Mouse (Mus musculus) liver, embryonic 13.5 days (tissue): ENCODE measurements around the gene Nek8. TPM values are rescaled to one million over a fixed set of nuclear protein-coding genes. Genes with fewer than 3 reads are reported as not detected.

Source experiments
- ATAC-seq: fragments of 200-750 bp; cut with Nextera tagmentation; 2 replicates; pipeline ENCODE4 v1.8.0; 2017; ENCODE audit warnings: low read depth, mild to moderate bottlenecking, moderate number of reproducible peaks, moderate library complexity
- DNase-seq: peaks from one replicate; pipeline ENCODE4 v3.0.0; 2022
- H3K27ac ChIP-seq: fragments of 300-500 bp; sonication (generic); 2 replicates; pipeline ENCODE4 v1.5.1; 2015; ENCODE audit warnings: moderate library complexity, mild to moderate bottlenecking, inconsistent platforms
- H3K27me3 ChIP-seq: fragments of 300-500 bp; sonication (generic); 2 replicates; pipeline ENCODE4 v1.6.1; 2015; ENCODE audit warnings: mild to moderate bottlenecking, inconsistent platforms
- H3K36me3 ChIP-seq: fragments of 300-500 bp; sonication (generic); 2 replicates; pipeline ENCODE4 v1.6.1; 2015; ENCODE audit warnings: mild to moderate bottlenecking, inconsistent platforms
- H3K4me1 ChIP-seq: fragments of 300-500 bp; sonication (generic); replicated peaks from 2 replicates; pipeline ENCODE4 v1.6.1; 2015; ENCODE audit warnings: inconsistent platforms
- H3K4me2 ChIP-seq: fragments of 300-500 bp; sonication (generic); 2 replicates; pipeline ENCODE4 v1.6.1; 2015; ENCODE audit warnings: inconsistent platforms, mild to moderate bottlenecking, moderate library complexity
- H3K4me3 ChIP-seq: fragments of 300-500 bp; sonication (generic); replicated peaks from 2 replicates; pipeline ENCODE4 v1.5.1; 2015; ENCODE audit warnings: mild to moderate bottlenecking, inconsistent platforms
- H3K9ac ChIP-seq: fragments of 300-500 bp; sonication (generic); 2 replicates; pipeline ENCODE4 v1.6.1; 2015; ENCODE audit warnings: mild to moderate bottlenecking, inconsistent platforms
- H3K9me3 ChIP-seq: fragments of 300-500 bp; sonication (generic); replicated peaks from 2 replicates; pipeline ENCODE4 v1.6.1; 2016; ENCODE audit warnings: inconsistent platforms
- WGBS: fragments of 180-500 bp; shearing (Covaris S2); methylation state at CpG from one replicate; pipeline ENCODE4 v1.1.7; 2015; ENCODE audit not compliant: insufficient replicate concordance; 5-methylcytosine and 5-hydroxymethylcytosine counted together
- polyA plus RNA-seq: library from polyadenylated mRNA; unstranded; fragments of >200 nt; fragmentation: Nextera tagmentation; extraction: Ambion mirVana; gene quantifications from 2 replicates; pipeline ENCODE4 v1.2.1, GENCODE M21; 2015

Nek8 gene
- polyA plus RNA-seq, 1 experiment from 2014 or later, result 9.2 TPM

GRCm38 (mm10) chr11:78155674-78156073 is 20.8 kb downstream of the Nek8 start:
- Histone ChIP-seq H3K4me3 (no peak overlapping the region), H3K9me3 (no peaks in the 10 kb centered on the region), H3K4me2 (no peak overlapping the region), H3K4me1 (peaks cover 22% of the 10 kb centered on the region), H3K27ac (peak overlapping the region; percentile 21; the same call in 1 of the 2 replicates), H3K9ac (no peak overlapping the region), H3K36me3 (peaks cover 74% of the 10 kb centered on the region), H3K27me3 (no peaks in the 10 kb centered on the region)
- WGBS, result 82% methylated on average over 5 of the region's 5 CpGs
- DNase-seq (no peak), ATAC-seq (no peak)

GRCm38 (mm10) chr11:78153778-78154177 is 22.7 kb downstream of the Nek8 start:
- no peak overlapping the region for H3K27ac ChIP-seq
- no peak overlapping the region for H3K4me2 ChIP-seq
- peaks cover 75% of the 10 kb centered on the region for H3K36me3 ChIP-seq
- no peaks in the 10 kb centered on the region for H3K9me3 ChIP-seq
- no peak overlapping the region for H3K4me3 ChIP-seq
- DNase-seq, result no peak
- no peak for ATAC-seq
- H3K9ac ChIP-seq, result no peak overlapping the region
- H3K4me1 ChIP-seq, result peaks cover 4% of the 10 kb centered on the region; the same call in 1 of the 2 replicates
- WGBS, result 93% methylated on average over 13 of the region's 13 CpGs
- no peaks in the 10 kb centered on the region for H3K27me3 ChIP-seq

- Histone ChIP-seq H3K27me3 (no peaks in the 10 kb centered on the region), H3K4me2 (no peak overlapping the region), H3K4me1 (no peaks in the 10 kb centered on the region), H3K4me3 (no peak overlapping the region), H3K9ac (0 out of 2 replicates have a peak overlapping the region, but pooled peaks have one; percentile 27), H3K9me3 (no peaks in the 10 kb centered on the region), H3K27ac (peak overlapping the region; percentile 14), H3K36me3 (peaks cover 63% of the 10 kb centered on the region)
- 84% methylated on average over 9 of the region's 9 CpGs for WGBS
- DNase-seq, result no peak
- ATAC-seq, result no peak
These were observed 23.9 kb downstream of the Nek8 start for GRCm38 (mm10) chr11:78152299-78153231.

GRCm38 (mm10) chr11:78151161-78151560 is 25.3 kb downstream of the Nek8 start:
- Histone ChIP-seq H3K36me3 (peaks cover 57% of the 10 kb centered on the region), H3K4me2 (no peak overlapping the region), H3K4me1 (0 out of 2 replicates have a peak, but pooled peaks cover under 1% of the 10 kb centered on the region), H3K27me3 (no peaks in the 10 kb centered on the region), H3K27ac (no peak overlapping the region), H3K9ac (no peak overlapping the region), H3K9me3 (no peaks in the 10 kb centered on the region), H3K4me3 (no peak overlapping the region)
- DNase-seq (peak; percentile 43), ATAC-seq (no peak)
- 13% methylated on average over 1 of the region's 1 CpGs for WGBS

- H3K27ac ChIP-seq, result no peak overlapping the region
- H3K9ac ChIP-seq, result no peak overlapping the region
- no peak overlapping the region for H3K4me3 ChIP-seq
- H3K9me3 ChIP-seq, result no peaks in the 10 kb centered on the region
- DNase-seq, result no peak
- H3K36me3 ChIP-seq, result peaks cover 46% of the 10 kb centered on the region
- ATAC-seq, result no peak
- H3K27me3 ChIP-seq, result no peaks in the 10 kb centered on the region
- 84% methylated on average over 6 of the region's 6 CpGs for WGBS
- no peak overlapping the region for H3K4me2 ChIP-seq
- peaks cover 9% of the 10 kb centered on the region for H3K4me1 ChIP-seq
These were observed 29.6 kb downstream of the Nek8 start for GRCm38 (mm10) chr11:78146707-78147543.

GRCm38 (mm10) chr11:78146168-78146567 is 30.3 kb downstream of the Nek8 start:
- Histone ChIP-seq H3K27me3 (no peaks in the 10 kb centered on the region), H3K9ac (no peak overlapping the region), H3K9me3 (no peaks in the 10 kb centered on the region), H3K4me2 (no peak overlapping the region), H3K4me1 (peaks cover 16% of the 10 kb centered on the region), H3K36me3 (peaks cover 46% of the 10 kb centered on the region), H3K27ac (no peak overlapping the region), H3K4me3 (no peak overlapping the region)
- no peak for ATAC-seq
- WGBS, result 83% methylated on average over 5 of the region's 5 CpGs
- DNase-seq, result no peak

GRCm38 (mm10) chr11:78143520-78143919 is 33.0 kb downstream of the Nek8 start:
- no peak overlapping the region for H3K4me2 ChIP-seq
- no peak overlapping the region for H3K9ac ChIP-seq
- WGBS, result 85% methylated on average over 2 of the region's 2 CpGs
- ATAC-seq, result no peak
- no peaks in the 10 kb centered on the region for H3K9me3 ChIP-seq
- H3K4me3 ChIP-seq, result no peak overlapping the region
- no peak overlapping the region for H3K27ac ChIP-seq
- no peaks in the 10 kb centered on the region for H3K27me3 ChIP-seq
- peaks cover 26% of the 10 kb centered on the region for H3K36me3 ChIP-seq
- H3K4me1 ChIP-seq, result peaks cover 40% of the 10 kb centered on the region
- DNase-seq, result no peak

- Histone ChIP-seq H3K4me3 (no peak overlapping the region), H3K9ac (peak overlapping the region; percentile 37; the same call in 1 of the 2 replicates), H3K4me1 (peaks cover 56% of the 10 kb centered on the region), H3K27ac (peak overlapping the region; percentile 60), H3K4me2 (no peak overlapping the region), H3K27me3 (no peaks in the 10 kb centered on the region), H3K36me3 (peaks cover 21% of the 10 kb centered on the region), H3K9me3 (no peaks in the 10 kb centered on the region)
- ATAC-seq, result peak; percentile 70
- DNase-seq, result no peak
- WGBS, result 27% methylated on average over 5 of the region's 5 CpGs
These were observed 35.8 kb downstream of the Nek8 start for GRCm38 (mm10) chr11:78140665-78141064.

GRCm38 (mm10) chr11:78138023-78138422 is 38.5 kb downstream of the Nek8 start:
- H3K36me3 ChIP-seq, result peaks cover 2% of the 10 kb centered on the region
- DNase-seq (no peak), ATAC-seq (0 out of 2 replicates have a peak, but pooled peaks have one; percentile 22)
- H3K27me3 ChIP-seq, result no peaks in the 10 kb centered on the region
- peaks cover 81% of the 10 kb centered on the region for H3K4me1 ChIP-seq
- no peak overlapping the region for H3K9ac ChIP-seq
- WGBS, result 80% methylated on average over 3 of the region's 3 CpGs
- no peak overlapping the region for H3K27ac ChIP-seq
- no peak overlapping the region for H3K4me2 ChIP-seq
- H3K4me3 ChIP-seq, result no peak overlapping the region
- no peaks in the 10 kb centered on the region for H3K9me3 ChIP-seq

GRCm38 (mm10) chr11:78137584-78137983 is 38.9 kb downstream of the Nek8 start:
- H3K4me1 ChIP-seq, result peaks cover 85% of the 10 kb centered on the region
- no peaks in the 10 kb centered on the region for H3K9me3 ChIP-seq
- H3K27ac ChIP-seq, result no peak overlapping the region
- H3K4me2 ChIP-seq, result no peak overlapping the region
- H3K27me3 ChIP-seq, result no peaks in the 10 kb centered on the region
- H3K9ac ChIP-seq, result no peak overlapping the region
- H3K4me3 ChIP-seq, result no peak overlapping the region
- no peaks in the 10 kb centered on the region for H3K36me3 ChIP-seq
- 76% methylated on average over 4 of the region's 4 CpGs for WGBS
- no peak; the same call in 1 of the 2 replicates for ATAC-seq
- no peak for DNase-seq

GRCm38 (mm10) chr11:78136132-78136531 is 40.3 kb downstream of the Nek8 start:
- H3K4me1 ChIP-seq, result peaks cover 85% of the 10 kb centered on the region
- ATAC-seq (no peak), DNase-seq (no peak)
- peak overlapping the region; percentile 68 for H3K27ac ChIP-seq
- H3K4me2 ChIP-seq, result no peak overlapping the region
- 40% methylated on average over 1 of the region's 1 CpGs for WGBS
- no peaks in the 10 kb centered on the region for H3K36me3 ChIP-seq
- H3K4me3 ChIP-seq, result no peak overlapping the region
- no peak overlapping the region for H3K9ac ChIP-seq
- H3K9me3 ChIP-seq, result no peaks in the 10 kb centered on the region
- no peaks in the 10 kb centered on the region for H3K27me3 ChIP-seq
